Mouse (Mus musculus) thymus, adult 2 months (tissue): ENCODE data around the gene Casq2.

ENCODE experiments used
- CTCF ChIP-seq: fragments of 200-500 bp; IDR thresholded peaks from 2 replicates; pipeline ENCODE4 v1.5.1; 2012; ENCODE audit warnings: mild to moderate bottlenecking, control low read depth, low read length, moderate library complexity, borderline replicate concordance; ENCODE audit not compliant: control insufficient read depth, poor library complexity, insufficient read depth; ENCODE audit errors: extremely low read depth
- POLR2A ChIP-seq: fragments of 200-500 bp; IDR thresholded peaks from 2 replicates; pipeline ENCODE4 v1.6.1; 2012; ENCODE audit warnings: mild to moderate bottlenecking, low read length, control low read depth, moderate library complexity; ENCODE audit not compliant: control insufficient read depth, poor library complexity, insufficient read depth; ENCODE audit errors: extremely low read depth

DNA sequence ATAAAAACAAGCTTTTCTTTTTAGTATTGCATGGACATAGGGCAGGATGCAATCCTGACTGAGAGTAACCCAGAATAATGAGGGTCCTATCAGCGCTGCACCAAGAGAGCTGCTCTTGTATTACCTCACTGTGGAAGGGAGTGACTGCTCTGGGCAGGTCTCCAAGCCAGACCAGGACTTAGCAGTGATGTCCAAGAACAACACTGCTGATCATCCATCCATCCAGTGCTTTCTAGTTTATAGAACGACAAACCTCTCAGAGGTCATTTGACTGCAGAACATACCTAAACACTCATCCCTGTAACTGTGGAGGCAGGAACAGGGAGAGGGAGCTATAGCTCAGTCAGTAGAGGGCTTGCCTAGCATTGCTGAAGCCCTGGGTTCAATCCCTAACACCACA lies 106.4 kb downstream of the Casq2 start:
- TF ChIP-seq CTCF = no peak
- no peak for TF ChIP-seq POLR2A
